In genomic region chr2:20967646-20968351, GRCm38 (mm10) we compare ENCODE assay signal across 8 mouse cellular contexts. TPM values are rescaled to one million over a fixed set of nuclear protein-coding genes. Genes with fewer than 3 reads are reported as not detected.
DNase-seq lines count a peak whose midpoint lies in the region; ATAC-seq and TF ChIP-seq lines count a peak whose summit lies in the region.

No protein-coding gene starts in this region.

- TF ChIP-seq CTCF in lung, embryonic 14.5 days (IDR thresholded peaks at IDR 0.05; ENCODE audit: low read depth), result no peak

- peak; percentile 2; the same call in 1 of the 2 replicates for ATAC-seq in lung, embryonic 14.5 days (ENCODE audit: insufficient read depth)
- ATAC-seq in inflammation-experienced regulatory T-cells, adult 6 months, result no peak

- under 1% methylated on average over 40 of the region's 57 CpGs for WGBS in lung, embryonic 14.5 days

- peak overlapping the region; percentile 93 for H3K4me2 ChIP-seq in lung, embryonic 14.5 days

- H3K9ac ChIP-seq in lung, embryonic 14.5 days, result peak overlapping the region; percentile 98

- H3K36me3 ChIP-seq in lung, embryonic 14.5 days (ENCODE audit: insufficient read depth), result no peaks in the 10 kb centered on the region

- peak; percentile 48 to 52 for DNase-seq in layer of hippocampus, postnatal 10 days (ENCODE audit: low spot score in 2 of 2)
- DNase-seq in layer of hippocampus, adult 9-10 months (ENCODE audit: low spot score), result no peak
- peak; percentile 58 for DNase-seq in gastrocnemius, postnatal 10 days
- peak; percentile 45 for DNase-seq in kidney, adult 11 months
- DNase-seq in lung, embryonic 14.5 days, result peak; percentile 67
- DNase-seq in right cerebral cortex, postnatal 14 days, result peak; percentile 16

- peaks cover 8% of the 10 kb centered on the region for H3K4me1 ChIP-seq in brown adipose tissue, adult 24 weeks (ENCODE audit: control insufficient read depth, insufficient read depth, insufficient read length, low read length)
- peaks cover 12% of the 10 kb centered on the region for H3K4me1 ChIP-seq in lung, embryonic 14.5 days (ENCODE audit: insufficient read depth)

- H3K27me3 ChIP-seq in lung, embryonic 14.5 days (ENCODE audit: insufficient read depth, low read length), result no peaks in the 10 kb centered on the region

- H3K9me3 ChIP-seq in lung, embryonic 14.5 days (ENCODE audit: low read depth, low read length), result no peaks in the 10 kb centered on the region

- peak overlapping the region; percentile 79 for H3K4me3 ChIP-seq in brown adipose tissue, adult 24 weeks (ENCODE audit: insufficient read depth, low read depth, low read length)
- H3K4me3 ChIP-seq in lung, embryonic 14.5 days (ENCODE audit: low read depth, low read length), result peak overlapping the region; percentile 90

- peak overlapping the region; percentile 72 for H3K27ac ChIP-seq in brown adipose tissue, adult 24 weeks (replicated peaks; ENCODE audit: low read depth, low read length)
- H3K27ac ChIP-seq in lung, embryonic 14.5 days (ENCODE audit: low read depth), result peak overlapping the region; percentile 98

RNA-seq across cellular contexts. Expression of gene Arhgap21, which starts 0.9 kb away (rescaled TPM):
- 100 to 1,000 TPM; 305 to 313 TPM for total RNA-seq in layer of hippocampus, postnatal 10 days (2021)
- 17.9 and 27.0 TPM in 2 replicates for polyA plus RNA-seq in brown adipose tissue, adult 24 weeks (2012; ENCODE audit: insufficient read depth, insufficient read length, missing spikeins)
- total RNA-seq in gastrocnemius, postnatal 10 days (2021), result 10 to 100 TPM; 35.9 to 56.3 TPM
- 22.1 and 23.4 TPM in 2 replicates for polyA plus RNA-seq in lung, embryonic 14.5 days (2014; fragmentation: Nextera tagmentation; extraction: Ambion mirVana)
- polyA plus RNA-seq in inflammation-experienced regulatory T-cells, adult 6 months (2017; shearing (Covaris generic)), result 1 to 10 TPM; 1.2 to 2.2 (median 1.3) TPM
